Mouse (Mus musculus) ES-E14 (cell line): ENCODE measurements around the gene Ear14.
"Not testable (repeated sequence)": the region's sequence is repeated elsewhere in the genome, so short reads cannot be mapped to it uniquely, and the experiment has no call there.

Experiments used
- CHD2 ChIP-seq: IDR thresholded peaks from 2 replicates; pipeline ENCODE4 v1.6.1; 2014; ENCODE audit warnings: mild to moderate bottlenecking, low read depth, low read length, inconsistent platforms
- MAFK ChIP-seq: IDR thresholded peaks from 2 replicates; pipeline ENCODE4 v1.6.1; 2014; ENCODE audit warnings: mild to moderate bottlenecking, low read depth, low read length, inconsistent platforms; ENCODE audit not compliant: insufficient read depth

- TF ChIP-seq CHD2, MAFK: not testable (repeated sequence)
These were observed 22.1 kb upstream of the Ear14 start for GRCm38 (mm10) chr14:51181051-51181450.
